Mouse (Mus musculus): ENCODE results near the gene Gabra3. TPM values are rescaled to one million over a fixed set of nuclear protein-coding genes. Genes with fewer than 3 reads are reported as not detected.

Gabra3 gene
- 4.0 and 4.6 TPM in 2 replicates for polyA plus RNA-seq (2012; rRNA removed)

DNA sequence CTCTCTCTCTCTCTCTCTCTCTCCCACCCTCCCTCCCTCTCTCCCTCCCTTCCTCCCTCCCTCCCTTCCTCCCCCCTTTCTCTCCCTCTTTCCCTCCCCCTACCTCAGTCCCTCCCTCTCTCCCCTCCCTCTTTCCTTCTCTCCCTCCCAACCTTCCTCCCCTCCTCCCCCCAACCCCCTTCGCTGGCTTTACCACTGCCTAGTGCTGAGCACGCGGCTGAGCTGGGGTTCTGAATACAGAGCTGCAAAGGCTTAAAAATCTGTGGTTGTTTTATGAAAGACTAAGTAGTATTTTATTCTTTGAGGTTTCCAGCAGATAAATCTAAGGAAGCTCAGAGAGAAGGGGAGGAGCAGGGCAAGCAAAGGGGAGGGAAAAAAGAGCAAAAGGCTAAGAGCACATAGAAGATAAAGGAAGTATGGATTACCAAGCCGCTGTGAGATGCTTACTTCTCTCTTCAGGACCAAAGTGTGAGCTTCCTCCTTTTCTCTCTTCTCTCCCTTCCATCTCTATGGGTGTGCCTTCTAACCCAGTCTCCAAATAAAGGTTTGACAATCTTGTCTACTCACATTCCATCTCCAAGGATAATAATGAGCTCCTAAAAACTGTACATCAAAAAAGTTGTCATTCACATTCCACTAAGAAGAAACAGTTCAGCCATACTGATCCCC, at the start of gene Gabra3:
TSS of gene Gabra3 (minus strand) at position 619 of the 669 bp plus-strand sequence.
- no peak for DNase-seq (ENCODE audit: low read depth)

DNA sequence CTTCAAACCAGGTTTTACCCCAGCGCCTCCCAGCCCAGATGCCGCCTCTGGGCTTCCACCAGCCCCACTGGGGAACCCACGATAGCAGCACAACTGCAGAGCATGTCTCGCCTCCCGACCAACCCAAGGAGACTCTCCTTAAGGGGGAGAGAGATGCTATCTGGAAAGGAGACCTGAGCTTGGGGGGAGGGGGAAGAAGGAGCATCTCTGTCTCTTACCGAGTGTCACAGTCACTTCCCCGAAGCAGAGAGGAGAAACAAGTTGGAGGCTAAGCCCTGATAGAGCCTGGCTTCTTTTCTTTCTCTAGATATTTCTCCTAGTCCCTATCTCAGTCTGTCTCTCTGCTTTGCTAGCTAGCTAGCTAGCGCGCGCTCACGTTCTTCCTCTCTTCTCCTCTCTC, 859 bp downstream of the Gabra3 start:
- DNase-seq (ENCODE audit: low read depth) = no peak

- DNase-seq (ENCODE audit: low read depth) = no peak
These were observed 1.3 kb downstream of the Gabra3 start for GRCm38 (mm10) chrX:72655381-72655780.

- no peak for DNase-seq (ENCODE audit: low read depth)
These were observed 6.0 kb downstream of the Gabra3 start for GRCm38 (mm10) chrX:72650688-72651087.

GRCm38 (mm10) chrX:72644691-72645090, 12.0 kb downstream of the Gabra3 start:
- DNase-seq (ENCODE audit: low read depth) = no peak

- DNase-seq (ENCODE audit: low read depth) = no peak
These were observed 159.4 kb downstream of the Gabra3 start for GRCm38 (mm10) chrX:72497284-72497683.

GRCm38 (mm10) chrX:72489806-72490205, 166.8 kb downstream of the Gabra3 start:
- DNase-seq (ENCODE audit: low read depth) = no peak

- no peak for DNase-seq (ENCODE audit: low read depth)
These were observed 269.9 kb downstream of the Gabra3 start, which contains the start of gene Magea10 for GRCm38 (mm10) chrX:72386758-72387157. Gene Magea10, minus strand, starts transcription at chrX:72386858.

Other genes with a start within 250 kb of the Gabra3 start
- 0.15 and 0.22 TPM in 2 replicates for gene Gabrq, start 168.3 kb upstream of the Gabra3 start, polyA plus RNA-seq (2012; rRNA removed)

Measured in gonadal fat pad, adult 2 months (tissue).